Mouse (Mus musculus): ENCODE measurements at regions not wholly inside any gene's neighbourhood (a gene's known extent, or its start where the extent isn't known, plus 50 kb on each side); places are given as distances from the start of the nearest gene placed in this dataset.
A peak's percentile ranks its signal among the peaks of the same experiment; 100 is the strongest.

- 65% methylated on average over 4 of the region's 4 CpGs for WGBS
- 0 out of 2 replicates have a peak, but pooled peaks cover 3% of the 10 kb centered on the region for H3K4me1 ChIP-seq (ENCODE audit: insufficient read depth)
- no peak overlapping the region for H3K4me3 ChIP-seq (ENCODE audit: low read depth, low read length)
- no peaks in the 10 kb centered on the region for H3K27me3 ChIP-seq (ENCODE audit: insufficient read depth, low read length)
- ATAC-seq (ENCODE audit: insufficient read depth) (no peak), DNase-seq (no peak)
- TF ChIP-seq CTCF (IDR thresholded peaks at IDR 0.05; ENCODE audit: low read depth): no peak
- no peak overlapping the region for H3K9ac ChIP-seq
- H3K4me2 ChIP-seq: no peak overlapping the region
- no peaks in the 10 kb centered on the region for H3K9me3 ChIP-seq (ENCODE audit: low read depth, low read length)
- H3K27ac ChIP-seq (ENCODE audit: low read depth): no peak overlapping the region
- no peaks in the 10 kb centered on the region for H3K36me3 ChIP-seq (ENCODE audit: insufficient read depth)
Observed at GRCm38 (mm10) chr3:38134425-38134824, 350.2 kb downstream of the Ankrd50 start.

- ATAC-seq (ENCODE audit: insufficient read depth) (no peak), DNase-seq (no peak)
- H3K27me3 ChIP-seq (ENCODE audit: insufficient read depth, low read length): no peaks in the 10 kb centered on the region
- H3K4me2 ChIP-seq: no peak overlapping the region
- H3K36me3 ChIP-seq (ENCODE audit: insufficient read depth): no peaks in the 10 kb centered on the region
- H3K4me3 ChIP-seq (ENCODE audit: low read depth, low read length): no peak overlapping the region
- no peak for TF ChIP-seq CTCF (IDR thresholded peaks at IDR 0.05; ENCODE audit: low read depth)
- no peak overlapping the region for H3K9ac ChIP-seq
- no peak overlapping the region for H3K27ac ChIP-seq (ENCODE audit: low read depth)
- H3K9me3 ChIP-seq (ENCODE audit: low read depth, low read length): no peaks in the 10 kb centered on the region
- WGBS: 89% methylated on average over 3 of the region's 3 CpGs
- H3K4me1 ChIP-seq (ENCODE audit: insufficient read depth): peaks cover 18% of the 10 kb centered on the region; the same call in 1 of the 2 replicates
Observed at GRCm38 (mm10) chr3:38131887-38132220, 352.8 kb downstream of the Ankrd50 start.

- no peaks in the 10 kb centered on the region for H3K36me3 ChIP-seq (ENCODE audit: insufficient read depth)
- ATAC-seq (ENCODE audit: insufficient read depth) (no peak), DNase-seq (no peak)
- TF ChIP-seq CTCF (IDR thresholded peaks at IDR 0.05; ENCODE audit: low read depth): no peak
- peaks cover 18% of the 10 kb centered on the region; the same call in 1 of the 2 replicates for H3K4me1 ChIP-seq (ENCODE audit: insufficient read depth)
- no peaks in the 10 kb centered on the region for H3K9me3 ChIP-seq (ENCODE audit: low read depth, low read length)
- no peak overlapping the region for H3K9ac ChIP-seq
- H3K27ac ChIP-seq (ENCODE audit: low read depth): no peak overlapping the region
- WGBS: 82% methylated on average over 12 of the region's 12 CpGs
- H3K27me3 ChIP-seq (ENCODE audit: insufficient read depth, low read length): no peaks in the 10 kb centered on the region
- H3K4me3 ChIP-seq (ENCODE audit: low read depth, low read length): no peak overlapping the region
- no peak overlapping the region for H3K4me2 ChIP-seq
Observed at GRCm38 (mm10) chr3:38131176-38131886, 353.3 kb downstream of the Ankrd50 start.

GRCm38 (mm10) chr3:38130088-38130487, 354.6 kb downstream of the Ankrd50 start:
- no peaks in the 10 kb centered on the region for H3K36me3 ChIP-seq (ENCODE audit: insufficient read depth)
- 40% methylated on average over 1 of the region's 1 CpGs for WGBS
- no peak overlapping the region for H3K4me3 ChIP-seq (ENCODE audit: low read depth, low read length)
- no peaks in the 10 kb centered on the region for H3K27me3 ChIP-seq (ENCODE audit: insufficient read depth, low read length)
- H3K4me1 ChIP-seq (ENCODE audit: insufficient read depth): peaks cover 18% of the 10 kb centered on the region; the same call in 1 of the 2 replicates
- no peak overlapping the region for H3K9ac ChIP-seq
- ATAC-seq (ENCODE audit: insufficient read depth) (no peak), DNase-seq (no peak)
- H3K27ac ChIP-seq (ENCODE audit: low read depth): no peak overlapping the region
- H3K9me3 ChIP-seq (ENCODE audit: low read depth, low read length): no peaks in the 10 kb centered on the region
- no peak for TF ChIP-seq CTCF (IDR thresholded peaks at IDR 0.05; ENCODE audit: low read depth)
- H3K4me2 ChIP-seq: no peak overlapping the region

- Histone ChIP-seq H3K36me3 (ENCODE audit: insufficient read depth) (no peaks in the 10 kb centered on the region), H3K9me3 (ENCODE audit: low read depth, low read length) (no peaks in the 10 kb centered on the region), H3K4me2 (no peak overlapping the region), H3K27me3 (ENCODE audit: insufficient read depth, low read length) (no peaks in the 10 kb centered on the region), H3K27ac (ENCODE audit: low read depth) (no peak overlapping the region), H3K9ac (no peak overlapping the region), H3K4me3 (ENCODE audit: low read depth, low read length) (no peak overlapping the region), H3K4me1 (ENCODE audit: insufficient read depth) (peaks cover 18% of the 10 kb centered on the region; the same call in 1 of the 2 replicates)
- DNase-seq (no peak), ATAC-seq (ENCODE audit: insufficient read depth) (no peak)
- 74% methylated on average over 2 of the region's 2 CpGs for WGBS
- TF ChIP-seq CTCF (IDR thresholded peaks at IDR 0.05; ENCODE audit: low read depth): no peak
Observed at GRCm38 (mm10) chr3:38129167-38129500, 355.5 kb downstream of the Ankrd50 start.

GRCm38 (mm10) chr3:38128486-38129166, 356.0 kb downstream of the Ankrd50 start:
- Histone ChIP-seq H3K27me3 (ENCODE audit: insufficient read depth, low read length) (no peaks in the 10 kb centered on the region), H3K4me2 (no peak overlapping the region), H3K36me3 (ENCODE audit: insufficient read depth) (no peaks in the 10 kb centered on the region), H3K9ac (no peak overlapping the region), H3K27ac (ENCODE audit: low read depth) (no peak overlapping the region), H3K9me3 (ENCODE audit: low read depth, low read length) (no peaks in the 10 kb centered on the region), H3K4me1 (ENCODE audit: insufficient read depth) (peaks cover 18% of the 10 kb centered on the region; the same call in 1 of the 2 replicates), H3K4me3 (ENCODE audit: low read depth, low read length) (no peak overlapping the region)
- WGBS: 26% methylated on average over 5 of the region's 5 CpGs
- no peak for TF ChIP-seq CTCF (IDR thresholded peaks at IDR 0.05; ENCODE audit: low read depth)
- peak; percentile 95 for ATAC-seq (ENCODE audit: insufficient read depth)
- peak; percentile 75 for DNase-seq

- TF ChIP-seq CTCF (IDR thresholded peaks at IDR 0.05; ENCODE audit: low read depth): peak; percentile 60
- H3K4me3 ChIP-seq (ENCODE audit: low read depth, low read length): no peak overlapping the region
- H3K4me1 ChIP-seq (ENCODE audit: insufficient read depth): no peaks in the 10 kb centered on the region
- H3K9me3 ChIP-seq (ENCODE audit: low read depth, low read length): no peaks in the 10 kb centered on the region
- H3K27me3 ChIP-seq (ENCODE audit: insufficient read depth, low read length): no peaks in the 10 kb centered on the region
- no peak overlapping the region for H3K9ac ChIP-seq
- DNase-seq (peak; percentile 72), ATAC-seq (ENCODE audit: insufficient read depth) (peak; percentile 38; the same call in 1 of the 2 replicates)
- H3K4me2 ChIP-seq: peak overlapping the region; percentile 5; the same call in 1 of the 2 replicates
- WGBS: 11% methylated on average over 7 of the region's 7 CpGs
- H3K36me3 ChIP-seq (ENCODE audit: insufficient read depth): no peaks in the 10 kb centered on the region
- 0 out of 2 replicates have a peak overlapping the region, but pooled peaks have one; percentile 33 for H3K27ac ChIP-seq (ENCODE audit: low read depth)
Observed at GRCm38 (mm10) chr3:38116071-38116787, 368.4 kb downstream of the Ankrd50 start.
